Comparison of ENCODE assay signal across 1 mouse cellular context in the genomic region with DNA sequence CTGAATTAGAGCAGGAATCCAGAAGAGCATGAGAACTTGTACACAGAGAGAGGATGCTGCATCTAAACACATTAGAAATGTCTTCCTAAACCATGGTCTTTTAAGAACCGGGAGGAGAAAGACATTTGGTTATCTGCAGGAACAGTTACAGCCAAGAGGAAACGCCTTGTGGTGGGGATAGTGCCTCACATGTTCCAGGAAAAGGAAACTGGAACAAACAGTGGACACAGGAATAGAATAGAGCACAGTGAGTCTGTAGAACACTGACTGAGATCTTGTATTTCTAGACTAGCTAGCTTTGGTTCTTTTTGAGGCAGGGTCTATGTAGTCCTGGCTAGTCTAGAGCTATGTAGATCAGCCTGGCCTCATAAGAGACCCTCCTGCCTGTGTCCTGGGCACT.
TF ChIP-seq lines count a peak whose summit lies in the region.

No protein-coding gene starts in this region.

TF ChIP-seq in MEL, 35 proteins besides CTCF, POLR2A, EP300 and RAD21:
- TF ChIP-seq TCF12 (IDR thresholded peaks at IDR 0.05; ENCODE audit: low read depth, low read length) (no peak), USF2 (IDR thresholded peaks at IDR 0.05; ENCODE audit: borderline replicate concordance in 1 of 2, insufficient read depth in 1 of 2, low read depth in 1 of 2, low read length in 2 of 2) (no peak), TAL1 (IDR thresholded peaks at IDR 0.05; ENCODE audit: low read length) (peak; percentile 56), GATA1 (IDR thresholded peaks at IDR 0.05; ENCODE audit: low read depth, low read length) (0 out of 2 replicates have a peak, but pooled peaks have one; percentile 13)
